Mouse (Mus musculus) liver, postnatal 0 days (tissue): ENCODE measurements at regions not wholly inside any gene's neighbourhood (a gene's known extent, or its start where the extent isn't known, plus 50 kb on each side); places are given as distances from the start of the nearest gene placed in this dataset.

Source experiments
- CTCF ChIP-seq: sonication (generic); IDR thresholded peaks from 2 replicates; pipeline ENCODE4 v1.5.1; 2016; ENCODE audit warnings: antibody characterized with exemption, low read depth
- EP300 ChIP-seq: IDR thresholded peaks from 2 replicates; pipeline ENCODE4 v1.6.1; 2016; ENCODE audit warnings: antibody characterized with exemption, low read depth, mild to moderate bottlenecking

GRCm38 (mm10) chr7:129950456-129950855 lies 358.8 kb downstream of the Wdr11 start:
- no peak for TF ChIP-seq CTCF
- no peak for TF ChIP-seq EP300
